Mouse (Mus musculus) heart, adult 2 months (tissue): ENCODE results near the gene Asic2.

ENCODE experiments used
- CTCF ChIP-seq: fragments of 200-600 bp; IDR thresholded peaks from 2 replicates; pipeline ENCODE4 v1.8.1; 2022; ENCODE audit warnings: antibody characterized with exemption, mild to moderate bottlenecking, moderate library complexity
- EP300 ChIP-seq: fragments of 200-500 bp; IDR thresholded peaks from 2 replicates; pipeline ENCODE4 v1.6.1; 2011; ENCODE audit warnings: low read depth, low read length, control low read depth; ENCODE audit not compliant: insufficient read depth

GRCm38 (mm10) chr11:81322466-81322865, 645.8 kb downstream of the Asic2 start:
- no peak for TF ChIP-seq CTCF
- TF ChIP-seq EP300 = no peak
